Mouse (Mus musculus) neutrophil, adult 5-6 weeks (primary cell): ENCODE measurements around the gene Gmppb. TPM values are rescaled to one million over a fixed set of nuclear protein-coding genes. Genes with fewer than 3 reads are reported as not detected.
"Not testable (repeated sequence)": the region's sequence is repeated elsewhere in the genome, so short reads cannot be mapped to it uniquely, and the experiment has no call there.

Source experiments
- ATAC-seq: fragments of 151-379, 151-347 bp; 2 replicates; pipeline ENCODE4 v1.8.0; 2017; ENCODE audit warnings: mild to moderate bottlenecking, moderate TSS enrichment; ENCODE audit not compliant: insufficient number of reproducible peaks, poor library complexity, low FRiP score, severe bottlenecking; ENCODE audit errors: extremely low read depth
- total RNA-seq: library from RNA; stranded (forward); fragments of 200-1000 nt; gene quantifications from 2 replicates; pipeline ENCODE4 v1.2.3, GENCODE M21; 2017

The Gmppb gene
- 11.2 and 13.1 TPM in 2 replicates for total RNA-seq

- peak; percentile 87 for ATAC-seq
These were observed at the start of gene Gmppb for GRCm38 (mm10) chr9:108049016-108049455. TSS of gene Gmppb (plus strand) at chr9:108049242.

GRCm38 (mm10) chr9:108001922-108002770, 46.9 kb upstream of the Gmppb start, which contains the start of gene Ip6k1:
TSS of gene Ip6k1 (plus strand) at chr9:108002501.
- peak; percentile 98 for ATAC-seq

- no peak for ATAC-seq
These were observed 46.1 kb upstream of the Gmppb start for GRCm38 (mm10) chr9:108002778-108003530.

GRCm38 (mm10) chr9:108003531-108003890, 45.5 kb upstream of the Gmppb start:
- ATAC-seq, result no peak

GRCm38 (mm10) chr9:108008041-108008440, 41.0 kb upstream of the Gmppb start:
- no peak for ATAC-seq

GRCm38 (mm10) chr9:108010385-108010784, 38.7 kb upstream of the Gmppb start:
- no peak for ATAC-seq

- ATAC-seq, result not testable (repeated sequence)
These were observed 35.5 kb upstream of the Gmppb start for GRCm38 (mm10) chr9:108013577-108013976.

GRCm38 (mm10) chr9:108017127-108017526, 31.9 kb upstream of the Gmppb start:
- no peak for ATAC-seq

- no peak for ATAC-seq
These were observed 28.3 kb upstream of the Gmppb start for GRCm38 (mm10) chr9:108020741-108021140.

- no peak for ATAC-seq
These were observed 25.8 kb upstream of the Gmppb start for GRCm38 (mm10) chr9:108023216-108023615.

- ATAC-seq, result no peak
These were observed 22.5 kb upstream of the Gmppb start for GRCm38 (mm10) chr9:108026584-108026983.

GRCm38 (mm10) chr9:108027867-108028266, 21.2 kb upstream of the Gmppb start:
- ATAC-seq, result no peak

- no peak for ATAC-seq
These were observed 16.9 kb upstream of the Gmppb start for GRCm38 (mm10) chr9:108032126-108032525.

- peak; percentile 41; the same call in 1 of the 2 replicates for ATAC-seq
These were observed 13.5 kb upstream of the Gmppb start for GRCm38 (mm10) chr9:108035331-108036156.

- no peak for ATAC-seq
These were observed 4.1 kb upstream of the Gmppb start for GRCm38 (mm10) chr9:108044751-108045492.

GRCm38 (mm10) chr9:108046582-108046981, 2.5 kb upstream of the Gmppb start:
- no peak for ATAC-seq

- no peak for ATAC-seq
These were observed 1.2 kb upstream of the Gmppb start for GRCm38 (mm10) chr9:108047601-108048565.
